Mouse (Mus musculus): ENCODE data around the gene Olfr1002.
"Not testable (repeated sequence)": the region's sequence is repeated elsewhere in the genome, so short reads cannot be mapped to it uniquely, and the experiment has no call there.

Olfr1002 gene

DNA sequence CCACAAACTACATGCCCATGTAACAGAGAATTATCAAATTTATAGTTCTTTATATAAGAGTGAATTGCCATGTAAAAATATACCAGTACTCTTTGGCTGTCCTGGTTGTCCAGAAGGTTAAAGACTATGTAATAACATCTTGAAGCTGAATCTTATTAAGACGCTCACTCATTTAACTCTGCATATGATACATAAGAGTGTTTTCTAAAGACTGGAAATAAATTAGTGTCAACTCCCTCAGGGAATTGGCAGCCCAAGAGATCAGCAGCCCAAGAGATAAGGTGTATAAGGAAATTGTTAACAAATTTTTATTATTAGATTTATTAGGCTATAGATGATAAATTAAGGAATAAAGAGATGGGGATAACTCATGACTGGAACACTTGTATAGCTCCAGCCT lies at the start of gene Olfr1002:
TSS of gene Olfr1002 (minus strand) at position 101 of the 400 bp plus-strand sequence.
- DNase-seq (ENCODE audit: low read depth, low spot score): no peak

GRCm38 (mm10) chr2:85689131-85689530 lies 38.6 kb upstream of the Olfr1002 start, which contains the start of gene Olfr1008:
Olfr1008 (plus strand) TSS chr2:85689431.
- no peak for DNase-seq (ENCODE audit: low read depth, low spot score)

- DNase-seq (ENCODE audit: low read depth, low spot score): no peak
Observed at GRCm38 (mm10) chr2:85678667-85679066, 28.2 kb upstream of the Olfr1002 start, which contains the start of gene Olfr1006. Olfr1006 (minus strand) TSS chr2:85678767.

- not testable (repeated sequence) for DNase-seq (ENCODE audit: low read depth, low spot score)
Observed at GRCm38 (mm10) chr2:85664355-85664754, 13.9 kb upstream of the Olfr1002 start, which contains the start of gene Olfr154. Olfr154 (minus strand) TSS chr2:85664455.

DNA sequence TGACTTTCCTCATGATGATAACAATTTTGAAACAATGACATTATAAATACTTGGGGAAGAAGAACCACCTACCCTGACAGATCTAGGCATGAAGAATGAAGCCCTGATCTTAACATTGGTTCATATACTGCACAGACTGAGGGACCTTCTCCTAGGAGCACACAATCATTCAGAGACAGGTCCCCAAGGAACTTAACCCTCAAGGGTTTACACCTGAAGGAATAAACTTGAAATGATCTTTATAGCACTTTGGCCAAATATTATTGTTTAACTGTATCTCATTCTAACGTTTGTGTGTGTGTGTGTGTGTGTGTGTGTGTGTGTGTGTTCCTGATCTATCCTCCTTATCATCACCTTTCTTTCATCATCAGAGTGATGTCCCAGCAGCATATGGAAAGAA lies 38.7 kb downstream of the Olfr1002 start, which contains the start of gene Olfr1000:
TSS of gene Olfr1000 (minus strand) at position 101 of the 400 bp plus-strand sequence.
- DNase-seq (ENCODE audit: low read depth, low spot score): no peak

Measured in CD4-positive helper T cell, adult 2 months (primary cell).